Mouse (Mus musculus) heart, adult 2 months (tissue): ENCODE results near the gene Syn3.

Experiments used
- CTCF ChIP-seq: fragments of 200-600 bp; IDR thresholded peaks from 2 replicates; pipeline ENCODE4 v1.8.1; 2022; ENCODE audit warnings: antibody characterized with exemption, mild to moderate bottlenecking, moderate library complexity
- POLR2A ChIP-seq: fragments of 200-500 bp; IDR thresholded peaks from 2 replicates; pipeline ENCODE4 v1.6.1; 2011; ENCODE audit warnings: mild to moderate bottlenecking, low read depth, low read length, control low read depth; ENCODE audit not compliant: insufficient read depth

- no peak for TF ChIP-seq CTCF
- TF ChIP-seq POLR2A, result no peak
Measured at GRCm38 (mm10) chr10:86491316-86492088, 7.2 kb downstream of the Syn3 start.
